Mouse (Mus musculus): ENCODE measurements around the gene Rnase4. TPM values are rescaled to one million over a fixed set of nuclear protein-coding genes. Genes with fewer than 3 reads are reported as not detected.
"Not testable (repeated sequence)": the region's sequence is repeated elsewhere in the genome, so short reads cannot be mapped to it uniquely, and the experiment has no call there.

Rnase4 gene
- polyA plus RNA-seq, 1 experiment from 2014 or later: 152 TPM

DNA sequence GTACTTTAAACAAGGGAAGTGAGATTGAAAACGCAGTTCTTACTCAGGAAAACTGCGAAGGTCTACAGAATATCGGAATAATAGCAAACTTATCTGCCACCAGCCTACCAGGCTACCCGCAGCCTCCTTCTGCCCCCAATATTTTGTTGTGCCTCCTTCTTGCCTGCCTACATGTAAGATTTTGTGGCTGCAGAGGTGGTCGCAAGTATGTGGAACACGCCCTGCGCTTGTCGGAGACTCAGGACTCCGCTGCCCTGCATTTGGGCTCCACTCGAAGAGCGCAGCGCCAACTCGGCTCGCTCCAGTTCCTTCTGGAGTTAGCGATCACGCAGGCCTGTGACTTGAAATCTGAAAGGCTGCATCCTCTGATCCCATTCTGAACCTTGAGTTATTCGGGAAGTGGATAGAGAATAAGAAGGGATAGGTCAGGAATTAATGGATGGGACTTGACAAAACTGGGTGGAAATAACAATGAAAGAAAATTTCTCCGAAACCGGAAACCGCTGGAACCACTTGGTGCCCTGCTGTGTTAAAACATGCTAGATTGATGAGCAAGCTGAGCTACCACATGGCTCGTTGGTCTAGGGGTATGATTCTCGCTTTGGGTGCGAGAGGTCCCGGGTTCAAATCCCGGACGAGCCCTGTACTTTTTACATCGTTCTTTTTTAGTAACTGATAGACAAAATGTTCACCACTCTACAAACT lies 648 bp upstream of the Rnase4 start:
- H3K4me1 ChIP-seq: peaks cover 2% of the 10 kb centered on the region
- under 1% methylated on average over 27 of the region's 27 CpGs for WGBS

GRCm38 (mm10) chr14:51092073-51092620 lies 1.3 kb downstream of the Rnase4 start:
- no peak for ATAC-seq (ENCODE audit: insufficient read depth, low FRiP score, low read depth)
- Histone ChIP-seq H3K9ac (no peak overlapping the region), H3K27ac (peak overlapping the region; percentile 28; the same call in 1 of the 2 replicates), H3K4me1 (peaks cover 2% of the 10 kb centered on the region), H3K27me3 (replicated peaks) (no peaks in the 10 kb centered on the region), H3K4me2 (peak overlapping the region; percentile 79), H3K4me3 (replicated peaks) (peak overlapping the region; percentile 76; the same call in 1 of the 2 replicates), H3K36me3 (no peaks in the 10 kb centered on the region), H3K9me3 (no peaks in the 10 kb centered on the region)
- 48% methylated on average over 8 of the region's 8 CpGs for WGBS

More for the DNA sequence above, 648 bp upstream of the Rnase4 start:
- Histone ChIP-seq H3K27ac (peak overlapping the region; percentile 93), H3K27me3 (replicated peaks) (no peaks in the 10 kb centered on the region), H3K9ac (peak overlapping the region; percentile 48; the same call in 1 of the 2 replicates), H3K4me2 (peak overlapping the region; percentile 79), H3K9me3 (no peaks in the 10 kb centered on the region), H3K4me3 (replicated peaks) (peak overlapping the region; percentile 76), H3K36me3 (no peaks in the 10 kb centered on the region)
- peak; percentile 19; the same call in 1 of the 2 replicates for ATAC-seq (ENCODE audit: insufficient read depth, low FRiP score, low read depth)

DNA sequence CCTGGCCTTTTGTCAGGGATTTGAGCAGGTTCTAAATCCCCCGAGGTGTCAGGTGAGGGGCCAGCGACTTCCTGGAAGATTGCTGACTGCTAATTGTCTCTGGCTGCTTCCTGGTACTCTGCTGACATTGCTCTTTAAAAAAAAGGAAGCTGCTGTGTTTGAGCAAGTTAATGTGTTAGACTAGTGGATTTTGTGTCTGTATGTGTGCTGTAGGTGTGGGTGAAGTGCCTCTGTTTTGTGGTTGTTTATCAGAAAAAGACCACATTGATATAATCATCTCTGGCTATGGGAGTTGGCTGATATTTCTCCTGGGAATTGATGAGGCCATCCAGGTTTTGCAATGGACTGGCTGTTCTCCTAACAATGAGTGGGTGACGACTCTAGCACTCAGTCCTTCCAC lies 2.6 kb downstream of the Rnase4 start:
- ATAC-seq (ENCODE audit: insufficient read depth, low FRiP score, low read depth): no peak
- Histone ChIP-seq H3K36me3 (no peaks in the 10 kb centered on the region), H3K4me2 (no peak overlapping the region), H3K4me1 (peaks cover 2% of the 10 kb centered on the region), H3K9ac (no peak overlapping the region), H3K27ac (peak overlapping the region; percentile 37; the same call in 1 of the 2 replicates), H3K4me3 (replicated peaks) (no peak overlapping the region), H3K9me3 (no peaks in the 10 kb centered on the region), H3K27me3 (replicated peaks) (no peaks in the 10 kb centered on the region)
- 27% methylated on average over 3 of the region's 3 CpGs for WGBS

- Histone ChIP-seq H3K9ac (no peak overlapping the region), H3K27ac (peak overlapping the region; percentile 37; the same call in 1 of the 2 replicates), H3K4me1 (peaks cover 2% of the 10 kb centered on the region), H3K4me2 (no peak overlapping the region), H3K9me3 (no peaks in the 10 kb centered on the region), H3K36me3 (no peaks in the 10 kb centered on the region), H3K4me3 (replicated peaks) (no peak overlapping the region), H3K27me3 (replicated peaks) (no peaks in the 10 kb centered on the region)
- no peak for ATAC-seq (ENCODE audit: insufficient read depth, low FRiP score, low read depth)
- WGBS: 80% methylated on average over 5 of the region's 5 CpGs
Observed at GRCm38 (mm10) chr14:51094096-51094875, 3.4 kb downstream of the Rnase4 start.

DNA sequence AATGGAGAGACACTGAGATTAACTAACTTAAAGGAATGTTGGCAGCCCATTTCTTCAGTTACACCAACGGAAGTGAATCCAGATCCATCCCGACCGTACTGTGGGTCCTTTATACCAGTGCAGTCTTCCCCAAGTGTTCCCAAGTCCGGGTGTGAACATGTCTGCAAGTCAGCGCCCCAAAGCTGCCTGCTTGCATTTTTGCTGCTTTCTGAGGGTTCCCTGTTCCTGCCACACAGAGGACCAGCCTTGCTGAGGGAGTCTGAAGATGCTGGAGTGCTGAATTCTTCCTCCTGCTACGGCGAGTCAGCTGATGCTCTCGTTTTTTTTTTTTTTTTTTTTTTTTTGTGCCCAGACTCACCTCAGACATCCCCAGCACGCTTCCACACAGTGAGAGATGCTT lies 4.0 kb downstream of the Rnase4 start:
- H3K4me2 ChIP-seq: no peak overlapping the region
- H3K9ac ChIP-seq: no peak overlapping the region
- H3K4me3 ChIP-seq (replicated peaks): no peak overlapping the region
- no peak for ATAC-seq (ENCODE audit: insufficient read depth, low FRiP score, low read depth)
- no peaks in the 10 kb centered on the region for H3K27me3 ChIP-seq (replicated peaks)
- no peaks in the 10 kb centered on the region for H3K9me3 ChIP-seq
- peaks cover 2% of the 10 kb centered on the region for H3K4me1 ChIP-seq
- H3K27ac ChIP-seq: no peak overlapping the region
- no peaks in the 10 kb centered on the region for H3K36me3 ChIP-seq
- 68% methylated on average over 9 of the region's 9 CpGs for WGBS

- H3K9ac ChIP-seq: no peak overlapping the region
- ATAC-seq (ENCODE audit: insufficient read depth, low FRiP score, low read depth): peak; percentile 87
Observed at GRCm38 (mm10) chr14:51095736-51096524, 5.1 kb downstream of the Rnase4 start.

GRCm38 (mm10) chr14:51098300-51098699 lies 7.4 kb downstream of the Rnase4 start:
- H3K4me3 ChIP-seq (replicated peaks); H3K4me2 ChIP-seq; H3K4me1 ChIP-seq; H3K27ac ChIP-seq; ATAC-seq (ENCODE audit: insufficient read depth, low FRiP score, low read depth); H3K27me3 ChIP-seq (replicated peaks); H3K9ac ChIP-seq; H3K9me3 ChIP-seq; H3K36me3 ChIP-seq: not testable (repeated sequence)
- WGBS: 29% methylated on average over 1 of the region's 1 CpGs

More at GRCm38 (mm10) chr14:51095736-51096524, 5.1 kb downstream of the Rnase4 start:
- WGBS: 29% methylated on average over 9 of the region's 9 CpGs
- peak overlapping the region; percentile 75 for H3K27ac ChIP-seq
- H3K4me3 ChIP-seq (replicated peaks): peak overlapping the region; percentile 16; the same call in 1 of the 2 replicates
- H3K27me3 ChIP-seq (replicated peaks): no peaks in the 10 kb centered on the region
- H3K4me2 ChIP-seq: peak overlapping the region; percentile 29; the same call in 1 of the 2 replicates
- H3K9me3 ChIP-seq: no peaks in the 10 kb centered on the region
- H3K4me1 ChIP-seq: peaks cover 2% of the 10 kb centered on the region
- H3K36me3 ChIP-seq: no peaks in the 10 kb centered on the region

DNA sequence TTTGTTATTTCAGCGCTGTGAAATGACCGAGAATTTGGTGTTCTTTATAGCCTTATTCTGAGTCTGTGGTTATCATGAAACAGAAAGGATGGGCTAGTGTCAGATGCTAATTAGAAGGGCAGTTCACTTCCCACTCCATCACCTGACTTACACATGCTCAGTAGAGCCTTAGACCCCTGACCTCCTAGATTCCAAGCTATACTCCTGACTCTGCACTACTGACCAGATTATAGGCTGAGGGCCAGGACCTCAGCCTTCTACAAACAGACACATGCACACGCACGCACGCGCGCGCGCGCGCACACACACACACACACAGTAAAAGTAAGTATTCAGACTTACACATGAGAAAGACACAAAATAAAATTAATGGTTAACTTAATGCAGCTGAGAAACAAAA lies 8.0 kb downstream of the Rnase4 start:
- no peak for ATAC-seq (ENCODE audit: insufficient read depth, low FRiP score, low read depth)
- H3K9me3 ChIP-seq: no peaks in the 10 kb centered on the region
- no peaks in the 10 kb centered on the region for H3K27me3 ChIP-seq (replicated peaks)
- 95% methylated on average over 11 of the region's 11 CpGs for WGBS
- no peaks in the 10 kb centered on the region for H3K36me3 ChIP-seq
- no peak overlapping the region for H3K9ac ChIP-seq
- H3K4me3 ChIP-seq (replicated peaks): no peak overlapping the region
- H3K27ac ChIP-seq: no peak overlapping the region
- no peaks in the 10 kb centered on the region for H3K4me1 ChIP-seq
- H3K4me2 ChIP-seq: no peak overlapping the region

DNA sequence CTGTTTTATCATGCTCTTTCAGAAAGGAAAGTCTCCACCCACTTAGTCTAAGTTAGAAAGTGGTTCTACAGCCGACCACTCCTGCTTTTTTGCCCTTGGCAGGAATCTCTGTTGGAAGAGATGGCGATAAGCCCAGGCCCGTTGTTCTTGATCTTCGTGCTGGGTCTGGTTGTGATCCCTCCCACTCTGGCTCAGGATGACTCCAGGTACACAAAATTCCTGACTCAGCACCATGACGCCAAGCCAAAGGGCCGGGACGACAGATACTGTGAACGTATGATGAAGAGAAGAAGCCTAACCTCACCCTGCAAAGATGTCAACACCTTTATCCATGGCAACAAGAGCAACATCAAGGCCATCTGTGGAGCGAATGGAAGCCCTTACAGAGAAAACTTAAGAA lies 10.4 kb downstream of the Rnase4 start:
- no peak for ATAC-seq (ENCODE audit: insufficient read depth, low FRiP score, low read depth)
- WGBS: 68% methylated on average over 9 of the region's 9 CpGs
- Histone ChIP-seq H3K4me2 (no peak overlapping the region), H3K9ac (no peak overlapping the region), H3K27ac (no peak overlapping the region), H3K9me3 (no peaks in the 10 kb centered on the region), H3K27me3 (replicated peaks) (no peaks in the 10 kb centered on the region), H3K4me3 (replicated peaks) (no peak overlapping the region), H3K4me1 (no peaks in the 10 kb centered on the region), H3K36me3 (no peaks in the 10 kb centered on the region)

DNA sequence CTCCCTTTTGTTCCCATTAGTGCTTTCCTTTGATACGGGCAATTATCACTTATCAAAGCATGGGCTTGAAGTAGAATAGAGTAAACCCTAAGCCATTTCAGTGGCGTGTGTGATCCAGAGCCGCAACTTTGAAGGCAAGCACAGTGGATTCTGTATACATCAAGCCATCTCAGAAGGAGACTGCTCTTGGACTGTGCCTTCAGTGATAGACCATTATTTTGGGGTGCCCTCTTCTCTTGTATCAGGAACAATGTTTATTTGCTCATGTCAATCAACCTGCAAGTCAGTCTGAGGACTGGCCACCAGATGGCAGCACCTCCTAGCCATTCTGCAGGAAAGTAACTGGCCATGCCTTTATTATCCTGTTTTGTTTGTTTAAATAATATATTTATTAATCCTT lies 12.3 kb downstream of the Rnase4 start:
- no peaks in the 10 kb centered on the region for H3K27me3 ChIP-seq (replicated peaks)
- H3K4me3 ChIP-seq (replicated peaks): no peak overlapping the region
- H3K9me3 ChIP-seq: no peaks in the 10 kb centered on the region
- H3K9ac ChIP-seq: no peak overlapping the region
- no peak overlapping the region for H3K4me2 ChIP-seq
- peak; percentile 39; the same call in 1 of the 2 replicates for ATAC-seq (ENCODE audit: insufficient read depth, low FRiP score, low read depth)
- no peak overlapping the region for H3K27ac ChIP-seq
- no peaks in the 10 kb centered on the region for H3K36me3 ChIP-seq
- H3K4me1 ChIP-seq: no peaks in the 10 kb centered on the region
- 60% methylated on average over 3 of the region's 3 CpGs for WGBS

- no peaks in the 10 kb centered on the region for H3K36me3 ChIP-seq
- no peak overlapping the region for H3K4me2 ChIP-seq
- no peaks in the 10 kb centered on the region for H3K27me3 ChIP-seq (replicated peaks)
- no peak overlapping the region for H3K9ac ChIP-seq
- WGBS: 69% methylated on average over 2 of the region's 2 CpGs
- no peaks in the 10 kb centered on the region for H3K4me1 ChIP-seq
- no peak for ATAC-seq (ENCODE audit: insufficient read depth, low FRiP score, low read depth)
- no peak overlapping the region for H3K27ac ChIP-seq
- H3K9me3 ChIP-seq: no peaks in the 10 kb centered on the region
- no peak overlapping the region for H3K4me3 ChIP-seq (replicated peaks)
Observed at GRCm38 (mm10) chr14:51104366-51104765, 13.5 kb downstream of the Rnase4 start.
